Mouse (Mus musculus) CH12.LX (cell line): ENCODE measurements at regions not wholly inside any gene's neighbourhood (a gene's known extent, or its start where the extent isn't known, plus 50 kb on each side); places are given as distances from the start of the nearest gene placed in this dataset.

Experiments used
- DNase-seq: peaks from one replicate; pipeline ENCODE4 v3.0.0-alpha.2; 2013; ENCODE audit errors: extremely low read depth
- H3K27ac ChIP-seq: 2 replicates; pipeline ENCODE4 v1.5.1; 2012; ENCODE audit warnings: low read depth, mild to moderate bottlenecking, control low read depth, moderate library complexity; ENCODE audit not compliant: insufficient read depth
- H3K27me3 ChIP-seq: replicated peaks from 2 replicates; pipeline ENCODE3; 2012; ENCODE audit warnings: inconsistent platforms
- H3K36me3 ChIP-seq, 2 experiments: replicated peaks in 1 of 2; 2 replicates each; pipeline versions ENCODE3 to v1.6.1; 2012; ENCODE audit warnings: inconsistent platforms in 1 of 2, low read length in 1 of 2, mild to moderate bottlenecking in 1 of 2, mixed read lengths in 1 of 2, moderate library complexity in 1 of 2; ENCODE audit not compliant: control insufficient read depth in 1 of 2, insufficient read depth in 1 of 2
- H3K4me1 ChIP-seq, 2 experiments: 2 replicates each; pipeline ENCODE4 v1.6.1; 2012; ENCODE audit warnings: inconsistent platforms in 1 of 2, moderate library complexity in 1 of 2; ENCODE audit not compliant: insufficient read depth in 2 of 2, control insufficient read depth in 1 of 2
- H3K4me2 ChIP-seq: 2 replicates; pipeline ENCODE4 v1.6.1; 2012; ENCODE audit warnings: low read depth, mild to moderate bottlenecking, control low read depth; ENCODE audit not compliant: poor library complexity, insufficient read depth, severe bottlenecking
- H3K4me3 ChIP-seq, 3 experiments: fragments of 150-350 bp in 1 of 3; sonication (generic) in 1 of 3; replicated peaks in 1 of 3; 2 replicates each; pipeline versions ENCODE3 to v1.5.1; 2011 to 2012; ENCODE audit warnings: low read depth in 2 of 3, low read length in 2 of 3, mild to moderate bottlenecking in 2 of 3, moderate library complexity in 2 of 3, control low read depth in 1 of 3, improper control_type of control experiment in 1 of 3, inconsistent platforms in 1 of 3, mixed read lengths in 1 of 3; ENCODE audit not compliant: poor library complexity in 1 of 3
- H3K79me2 ChIP-seq: replicated peaks from 2 replicates; pipeline ENCODE4 v1.6.1; 2012; ENCODE audit warnings: mild to moderate bottlenecking, moderate library complexity; ENCODE audit not compliant: control insufficient read depth, poor library complexity, insufficient read depth, severe bottlenecking; ENCODE audit errors: extremely low read depth
- H3K9ac ChIP-seq: 2 replicates; pipeline ENCODE4 v1.6.1; 2012; ENCODE audit warnings: low read depth, mild to moderate bottlenecking, control low read depth, moderate library complexity; ENCODE audit not compliant: insufficient read depth
- H3K9me3 ChIP-seq: replicated peaks from 2 replicates; pipeline ENCODE3; 2012; ENCODE audit warnings: low read length, inconsistent platforms, mixed read lengths
- BHLHE40 ChIP-seq: IDR thresholded peaks from 2 replicates; pipeline ENCODE4 v1.6.1; 2011; ENCODE audit warnings: mild to moderate bottlenecking, low read depth, low read length, improper control_type of control experiment
- CTCF ChIP-seq, 2 experiments: IDR thresholded peaks in 1 of 2; conservative IDR thresholded peaks in 1 of 2; 2 replicates each; pipeline ENCODE4 v1.5.1; 2011 to 2012; ENCODE audit warnings: low read depth in 2 of 2, low read length in 2 of 2, improper control_type of control experiment in 1 of 2, inconsistent platforms in 1 of 2, mild to moderate bottlenecking in 1 of 2, moderate library complexity in 1 of 2
- E2F4 ChIP-seq: IDR thresholded peaks from 2 replicates; pipeline ENCODE4 v1.6.1; 2011; ENCODE audit warnings: low read depth, low read length, improper control_type of control experiment; ENCODE audit not compliant: insufficient replicate concordance
- ELF1 ChIP-seq: IDR thresholded peaks from 2 replicates; pipeline ENCODE4 v1.6.1; 2014; ENCODE audit warnings: low read depth, mild to moderate bottlenecking, inconsistent platforms, low read length, improper control_type of control experiment
- ETS1 ChIP-seq: conservative IDR thresholded peaks from 2 replicates; pipeline ENCODE4 v1.6.1; 2012; ENCODE audit warnings: low read depth, mild to moderate bottlenecking, inconsistent platforms, low read length, improper control_type of control experiment, moderate library complexity
- GABPA ChIP-seq: IDR thresholded peaks from 2 replicates; pipeline ENCODE4 v1.6.1; 2012; ENCODE audit warnings: low read depth, low read length, improper control_type of control experiment, inconsistent platforms; ENCODE audit not compliant: insufficient replicate concordance
- HCFC1 ChIP-seq: IDR thresholded peaks from 2 replicates; pipeline ENCODE4 v1.6.1; 2012; ENCODE audit warnings: low read depth, mild to moderate bottlenecking, inconsistent platforms, low read length, improper control_type of control experiment
- JUND ChIP-seq: conservative IDR thresholded peaks from 2 replicates; pipeline ENCODE4 v1.6.1; 2011; ENCODE audit warnings: low read depth, low read length, improper control_type of control experiment
- MEF2A ChIP-seq: IDR thresholded peaks from 2 replicates; pipeline ENCODE4 v1.6.1; 2014; ENCODE audit warnings: low read depth, mild to moderate bottlenecking, inconsistent platforms, low read length, improper control_type of control experiment, borderline replicate concordance
- NELFE ChIP-seq: IDR thresholded peaks from 2 replicates; pipeline ENCODE4 v1.6.1; 2011; ENCODE audit warnings: low read depth, low read length, improper control_type of control experiment
- POLR2A ChIP-seq: IDR thresholded peaks from 2 replicates; pipeline ENCODE4 v1.6.1; 2011; ENCODE audit warnings: low read depth, mild to moderate bottlenecking, improper control_type of control experiment, low read length
- POLR2AphosphoS2 ChIP-seq: IDR thresholded peaks from 2 replicates; pipeline ENCODE4 v1.6.1; 2011; ENCODE audit warnings: low read depth, low read length, improper control_type of control experiment
- TBP ChIP-seq: conservative IDR thresholded peaks from 2 replicates; pipeline ENCODE4 v1.6.1; 2011; ENCODE audit warnings: low read depth, low read length, improper control_type of control experiment
- USF1 ChIP-seq: IDR thresholded peaks from 2 replicates; pipeline ENCODE4 v1.6.1; 2014; ENCODE audit warnings: low read depth, mild to moderate bottlenecking, inconsistent platforms, low read length, improper control_type of control experiment
- USF2 ChIP-seq: conservative IDR thresholded peaks from 2 replicates; pipeline ENCODE4 v1.6.1; 2011; ENCODE audit warnings: low read depth, low read length, improper control_type of control experiment
- ZNF384 ChIP-seq: IDR thresholded peaks from 2 replicates; pipeline ENCODE4 v1.6.1; 2012; ENCODE audit warnings: low read depth, low read length, improper control_type of control experiment, inconsistent platforms
- dilution Hi-C: fragments of 300-500 bp; cut with MboI; formaldehyde crosslinking; loops from 2 replicates; pipeline ENCODE4 v1.14.3; 2020; ENCODE audit warnings: low sequenced_read_pairs; ENCODE audit not compliant: extremely low pct_unique_long_range_greater_than_20kb, extremely low pct_ligation_motif_present
- in situ Hi-C: fragments of 300-500 bp; cut with MboI; formaldehyde crosslinking; loops from 3 replicates; pipeline ENCODE4 v1.14.3; 2019; ENCODE audit warnings: low sequenced_read_pairs, low pct_ligation_motif_present, low pct_unique_long_range_greater_than_20kb, mixed read lengths

DNA sequence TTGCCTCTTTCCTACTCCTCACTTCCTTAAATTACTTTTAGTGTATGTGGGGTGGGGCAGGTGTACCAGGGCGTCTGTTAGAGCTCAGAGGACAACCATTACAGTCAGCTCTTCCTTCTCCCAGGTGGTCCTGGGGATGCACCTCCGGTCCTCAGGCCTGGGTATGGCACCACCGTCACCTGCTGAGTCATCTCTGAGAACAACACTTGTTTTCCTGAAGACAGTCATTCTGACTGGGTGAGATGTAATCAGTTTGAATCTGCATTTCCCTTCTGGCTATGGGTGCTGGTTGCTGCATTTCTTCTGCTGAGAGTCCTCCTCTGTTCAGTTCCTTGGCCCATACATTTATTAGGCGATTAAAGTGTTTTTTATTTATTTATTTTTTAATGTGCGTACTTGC, 84.8 kb downstream of the Sox2 start:
- Histone ChIP-seq H3K36me3 (no peaks in the 10 kb centered on the region), H3K4me2 (no peak overlapping the region), H3K4me1 (no peaks in the 10 kb centered on the region), H3K9ac (no peak overlapping the region), H3K4me3 (no peak overlapping the region), H3K9me3 (peaks cover 47% of the 10 kb centered on the region), H3K27me3 (no peaks in the 10 kb centered on the region), H3K79me2 (no peaks in the 10 kb centered on the region), H3K27ac (no peak overlapping the region)
- no peak for DNase-seq
- TF ChIP-seq CTCF (conservative IDR thresholded peaks at IDR 0.05 in 1 of 2, IDR thresholded peaks at IDR 0.05 in 1 of 2; ENCODE audit: low read depth in 2 of 2, low read length in 2 of 2) (no peak), NELFE (no peak), USF1 (no peak), BHLHE40 (no peak), POLR2A (no peak), GABPA (no peak)
- dilution Hi-C loops (no loop called here), in situ Hi-C loops (no loop called here)

DNA sequence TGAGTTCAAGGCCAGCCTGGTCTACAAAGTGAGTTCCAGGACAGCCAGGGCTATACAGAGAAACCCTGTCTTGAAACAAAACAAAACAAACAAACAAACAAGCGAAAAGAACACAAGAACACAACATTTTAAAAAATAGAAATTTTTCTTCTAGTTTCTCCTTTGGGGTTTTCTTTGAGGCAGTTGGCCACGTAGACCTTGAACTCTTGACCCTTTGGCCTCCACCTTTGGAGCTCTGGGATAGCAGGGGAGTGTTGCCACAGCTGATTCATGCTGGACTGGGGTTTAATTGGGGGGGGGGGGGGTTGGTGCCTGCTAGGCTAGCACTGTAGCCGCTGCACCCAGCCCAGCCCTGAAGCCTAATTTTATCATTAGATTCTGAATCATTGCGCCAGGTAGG, 87.8 kb downstream of the Sox2 start:
- dilution Hi-C loops, result no loop called here
- Histone ChIP-seq H3K79me2 (no peaks in the 10 kb centered on the region), H3K36me3 (no peaks in the 10 kb centered on the region), H3K9ac (no peak overlapping the region), H3K27ac (no peak overlapping the region), H3K27me3 (no peaks in the 10 kb centered on the region), H3K4me3 (no peak overlapping the region)
- in situ Hi-C loops, result no loop called here
- TF ChIP-seq TBP (no peak), ELF1 (no peak), ZNF384 (no peak), E2F4 (no peak), POLR2AphosphoS2 (no peak), POLR2A (no peak), GABPA (no peak), CTCF (conservative IDR thresholded peaks at IDR 0.05 in 1 of 2, IDR thresholded peaks at IDR 0.05 in 1 of 2; ENCODE audit: low read depth in 2 of 2, low read length in 2 of 2) (no peak)
- TF ChIP-seq, all 38 proteins: peak for 0
- Histone ChIP-seq H3K4me2 (no peak overlapping the region), H3K9me3 (peaks cover 39% of the 10 kb centered on the region), H3K4me1 (no peaks in the 10 kb centered on the region)
- DNase-seq, result no peak

DNA sequence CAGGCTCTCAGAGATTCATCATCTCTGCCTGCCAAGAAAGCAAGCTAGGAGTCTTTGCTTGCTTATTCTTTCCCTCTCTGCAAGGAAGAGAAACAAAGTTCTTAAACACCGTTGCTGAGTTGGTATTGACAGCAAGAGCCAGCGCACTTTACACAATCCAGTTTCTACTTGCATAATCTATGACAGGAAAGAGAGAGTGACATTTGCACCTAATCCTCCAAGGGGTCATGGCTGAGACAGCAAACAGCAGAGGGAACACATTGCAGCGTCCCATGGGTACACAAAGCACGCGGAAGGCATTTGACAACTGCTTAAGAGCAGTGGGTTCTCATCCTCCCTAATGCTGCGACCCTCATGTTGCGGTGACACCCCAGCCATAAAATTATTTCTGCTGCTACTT, 88.7 kb downstream of the Sox2 start:
- no peaks in the 10 kb centered on the region for H3K36me3 ChIP-seq
- no peak for DNase-seq
- in situ Hi-C loops, result no loop called here
- peaks cover 44% of the 10 kb centered on the region for H3K9me3 ChIP-seq
- no peaks in the 10 kb centered on the region for H3K79me2 ChIP-seq
- no peak overlapping the region for H3K27ac ChIP-seq
- H3K4me3 ChIP-seq, result no peak overlapping the region
- dilution Hi-C loops, result no loop called here
- H3K27me3 ChIP-seq, result no peaks in the 10 kb centered on the region
- no peaks in the 10 kb centered on the region for H3K4me1 ChIP-seq
- no peak overlapping the region for H3K9ac ChIP-seq
- TF ChIP-seq JUND, result no peak
- TF ChIP-seq MEF2A, result no peak
- no peak for TF ChIP-seq USF2
- TF ChIP-seq HCFC1, result no peak
- TF ChIP-seq ETS1, result no peak
- no peak overlapping the region for H3K4me2 ChIP-seq
